Mouse (Mus musculus) midbrain, embryonic 10.5 days (tissue): ENCODE measurements around the gene Hist2h3c1. TPM values are rescaled to one million over a fixed set of nuclear protein-coding genes. Genes with fewer than 3 reads are reported as not detected.
A peak's percentile ranks its signal among the peaks of the same experiment; 100 is the strongest.
"Not testable (repeated sequence)": the region's sequence is repeated elsewhere in the genome, so short reads cannot be mapped to it uniquely, and the experiment has no call there.

Source experiments
- DNase-seq: peaks from one replicate; pipeline ENCODE4 v3.0.0-alpha.2; 2017; ENCODE audit warnings: low spot score
- H3K27ac ChIP-seq: fragments of 300-500 bp; sonication (generic); replicated peaks from 2 replicates; pipeline ENCODE4 v1.5.1; 2016; ENCODE audit warnings: mild to moderate bottlenecking
- H3K27me3 ChIP-seq: fragments of 300-500 bp; sonication (generic); 2 replicates; pipeline ENCODE4 v1.6.1; 2016; ENCODE audit warnings: low read depth, mild to moderate bottlenecking; ENCODE audit not compliant: poor library complexity, severe bottlenecking
- H3K36me3 ChIP-seq: fragments of 300-500 bp; sonication (generic); 2 replicates; pipeline ENCODE4 v1.6.1; 2016; ENCODE audit warnings: mild to moderate bottlenecking, moderate library complexity
- H3K4me1 ChIP-seq: fragments of 300-500 bp; sonication (generic); 2 replicates; pipeline ENCODE4 v1.6.1; 2016
- H3K4me3 ChIP-seq: fragments of 300-500 bp; sonication (generic); 2 replicates; pipeline ENCODE4 v1.5.1; 2016; ENCODE audit warnings: mild to moderate bottlenecking, moderate library complexity
- H3K9me3 ChIP-seq: fragments of 300-500 bp; sonication (generic); replicated peaks from 2 replicates; pipeline ENCODE4 v1.6.1; 2016; ENCODE audit warnings: mild to moderate bottlenecking
- WGBS: fragments of 180-500 bp; shearing (Covaris S2); methylation state at CpG from one replicate; pipeline ENCODE4 v1.1.7; 2016; 5-methylcytosine and 5-hydroxymethylcytosine counted together
- polyA plus RNA-seq: library from polyadenylated mRNA; unstranded; fragments of >200 nt; fragmentation: Nextera tagmentation; extraction: Ambion mirVana; gene quantifications from 2 replicates; pipeline ENCODE4 v1.2.1, GENCODE M21; 2016

The Hist2h3c1 gene
- 0.70 and 0.86 TPM in 2 replicates for polyA plus RNA-seq

- not testable (repeated sequence) for DNase-seq, H3K9me3 ChIP-seq, H3K36me3 ChIP-seq, H3K27me3 ChIP-seq
- Histone ChIP-seq H3K27ac (peak within 1 kb of the TSS; percentile 89), H3K4me1 (peaks cover 34% of the 10 kb centered on the region), H3K4me3 (peak within 1 kb of the TSS; percentile 61)
- 3% methylated on average over 12 of the region's 47 CpGs for WGBS
Measured at GRCm38 (mm10) chr3:96246427-96246856, at the start of gene Hist2h3c1. Gene Hist2h3c1, plus strand, starts transcription at chr3:96246685.

- under 1% methylated on average over 50 of the region's 50 CpGs for WGBS
- H3K4me3 ChIP-seq, result peak overlapping the region; percentile 69
- 0 out of 2 replicates have a peak, but pooled peaks cover 3% of the 10 kb centered on the region for H3K9me3 ChIP-seq
- peak overlapping the region; percentile 97 for H3K27ac ChIP-seq
- peaks cover 21% of the 10 kb centered on the region for H3K4me1 ChIP-seq
- peak; percentile 89 for DNase-seq
- peaks cover 11% of the 10 kb centered on the region for H3K36me3 ChIP-seq
- H3K27me3 ChIP-seq, result peaks cover 20% of the 10 kb centered on the region; the same call in 1 of the 2 replicates
Measured at GRCm38 (mm10) chr3:96197129-96197749, 49.2 kb upstream of the Hist2h3c1 start.

- no peak for DNase-seq
- peaks cover 11% of the 10 kb centered on the region for H3K36me3 ChIP-seq
- WGBS, result 5% methylated on average over 6 of the region's 6 CpGs
- peak overlapping the region; percentile 69 for H3K4me3 ChIP-seq
- peaks cover 20% of the 10 kb centered on the region; the same call in 1 of the 2 replicates for H3K27me3 ChIP-seq
- peak overlapping the region; percentile 97 for H3K27ac ChIP-seq
- peaks cover 21% of the 10 kb centered on the region for H3K4me1 ChIP-seq
- 0 out of 2 replicates have a peak, but pooled peaks cover 3% of the 10 kb centered on the region for H3K9me3 ChIP-seq
Measured at GRCm38 (mm10) chr3:96198181-96198580, 48.3 kb upstream of the Hist2h3c1 start.

- Histone ChIP-seq H3K36me3 (peaks cover 11% of the 10 kb centered on the region), H3K4me1 (peaks cover 18% of the 10 kb centered on the region), H3K27me3 (peaks cover 15% of the 10 kb centered on the region; the same call in 1 of the 2 replicates)
- WGBS, result 37% methylated on average over 8 of the region's 8 CpGs
- not testable (repeated sequence) for H3K9me3 ChIP-seq, H3K27ac ChIP-seq, DNase-seq, H3K4me3 ChIP-seq
Measured at GRCm38 (mm10) chr3:96198601-96199251, 47.8 kb upstream of the Hist2h3c1 start.

- peaks cover 16% of the 10 kb centered on the region for H3K4me1 ChIP-seq
- 85% methylated on average over 2 of the region's 2 CpGs for WGBS
- H3K36me3 ChIP-seq, result peaks cover 11% of the 10 kb centered on the region
- 0 out of 2 replicates have a peak, but pooled peaks cover 3% of the 10 kb centered on the region for H3K9me3 ChIP-seq
- DNase-seq, result no peak
- no peak overlapping the region for H3K4me3 ChIP-seq
- H3K27me3 ChIP-seq, result peaks cover 11% of the 10 kb centered on the region; the same call in 1 of the 2 replicates
- H3K27ac ChIP-seq, result no peak overlapping the region
Measured at GRCm38 (mm10) chr3:96199731-96200130, 46.8 kb upstream of the Hist2h3c1 start.

DNA sequence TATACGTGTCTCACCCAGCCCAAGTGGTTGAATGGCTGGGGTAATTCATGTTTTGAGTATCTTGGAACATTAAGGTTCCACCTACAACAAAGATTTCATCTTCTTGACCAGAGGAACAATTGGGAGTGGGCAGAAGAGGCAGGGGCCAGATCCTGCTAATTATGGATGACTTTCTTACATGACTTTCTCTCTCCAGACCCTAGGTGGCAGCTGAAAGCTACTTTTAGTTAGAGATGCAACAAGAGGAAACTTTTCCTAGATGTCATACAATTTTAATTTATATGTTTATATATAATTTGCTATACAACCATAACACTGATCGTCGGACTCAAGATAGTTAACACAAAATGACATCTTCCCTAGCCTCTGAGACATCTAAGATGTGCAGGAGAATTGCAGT lies 38.7 kb upstream of the Hist2h3c1 start:
- WGBS, result 88% methylated on average over 3 of the region's 3 CpGs
- H3K4me1 ChIP-seq, result peaks cover 8% of the 10 kb centered on the region
- H3K27me3 ChIP-seq, result no peaks in the 10 kb centered on the region
- no peaks in the 10 kb centered on the region for H3K36me3 ChIP-seq
- no peaks in the 10 kb centered on the region for H3K9me3 ChIP-seq
- no peak overlapping the region for H3K27ac ChIP-seq
- no peak overlapping the region for H3K4me3 ChIP-seq
- DNase-seq, result no peak

DNA sequence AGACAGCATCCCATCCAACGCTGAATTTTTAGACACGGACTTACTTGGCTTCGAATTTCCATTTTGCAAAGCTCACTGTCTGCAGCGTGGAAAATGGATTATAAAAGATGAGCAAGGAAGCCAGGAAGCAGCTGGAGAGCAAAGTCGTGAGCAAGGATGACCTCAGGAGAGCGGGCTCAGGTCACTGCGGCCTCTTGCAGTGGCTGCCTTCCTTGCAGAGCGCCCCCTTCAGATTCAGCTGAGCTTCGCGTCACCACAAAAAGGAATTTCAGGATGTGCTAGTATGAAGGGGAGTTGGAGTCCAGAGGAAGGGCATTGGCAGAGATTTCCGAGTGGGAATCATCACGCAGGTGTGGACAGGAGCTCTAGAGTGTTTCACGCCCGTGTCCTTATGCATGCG lies 37.2 kb upstream of the Hist2h3c1 start:
- H3K4me1 ChIP-seq, result peaks cover 8% of the 10 kb centered on the region
- no peaks in the 10 kb centered on the region for H3K9me3 ChIP-seq
- no peak overlapping the region; the same call in 1 of the 2 replicates for H3K27ac ChIP-seq
- no peaks in the 10 kb centered on the region for H3K36me3 ChIP-seq
- no peak overlapping the region for H3K4me3 ChIP-seq
- WGBS, result 25% methylated on average over 15 of the region's 15 CpGs
- H3K27me3 ChIP-seq, result no peaks in the 10 kb centered on the region
- peak; percentile 26 for DNase-seq

GRCm38 (mm10) chr3:96219191-96219641 lies 27.3 kb upstream of the Hist2h3c1 start:
- WGBS, result under 1% methylated on average over 12 of the region's 12 CpGs
- 0 out of 2 replicates have a peak, but pooled peaks cover 4% of the 10 kb centered on the region for H3K27me3 ChIP-seq
- no peaks in the 10 kb centered on the region for H3K9me3 ChIP-seq
- no peaks in the 10 kb centered on the region for H3K36me3 ChIP-seq
- H3K27ac ChIP-seq, result peak overlapping the region; percentile 97
- peak; percentile 51 for DNase-seq
- peak overlapping the region; percentile 64 for H3K4me3 ChIP-seq
- H3K4me1 ChIP-seq, result peaks cover 51% of the 10 kb centered on the region

- H3K4me3 ChIP-seq, result peak within 1 kb of the TSS; percentile 64
- H3K9me3 ChIP-seq, result no peaks in the 10 kb centered on the region
- DNase-seq, result peak; percentile 79
- H3K27ac ChIP-seq, result peak within 1 kb of the TSS; percentile 97
- WGBS, result 0% methylated on average over 37 of the region's 37 CpGs
- H3K36me3 ChIP-seq, result no peaks in the 10 kb centered on the region
- H3K4me1 ChIP-seq, result peaks cover 56% of the 10 kb centered on the region
- 0 out of 2 replicates have a peak, but pooled peaks cover 4% of the 10 kb centered on the region for H3K27me3 ChIP-seq
Measured at GRCm38 (mm10) chr3:96219661-96220130, 26.8 kb upstream of the Hist2h3c1 start, which contains the start of the genes Bola1 and Hist2h2ab. Gene Bola1, minus strand, starts transcription at chr3:96219709. Gene Hist2h2ab, plus strand, starts transcription at chr3:96219865.

DNA sequence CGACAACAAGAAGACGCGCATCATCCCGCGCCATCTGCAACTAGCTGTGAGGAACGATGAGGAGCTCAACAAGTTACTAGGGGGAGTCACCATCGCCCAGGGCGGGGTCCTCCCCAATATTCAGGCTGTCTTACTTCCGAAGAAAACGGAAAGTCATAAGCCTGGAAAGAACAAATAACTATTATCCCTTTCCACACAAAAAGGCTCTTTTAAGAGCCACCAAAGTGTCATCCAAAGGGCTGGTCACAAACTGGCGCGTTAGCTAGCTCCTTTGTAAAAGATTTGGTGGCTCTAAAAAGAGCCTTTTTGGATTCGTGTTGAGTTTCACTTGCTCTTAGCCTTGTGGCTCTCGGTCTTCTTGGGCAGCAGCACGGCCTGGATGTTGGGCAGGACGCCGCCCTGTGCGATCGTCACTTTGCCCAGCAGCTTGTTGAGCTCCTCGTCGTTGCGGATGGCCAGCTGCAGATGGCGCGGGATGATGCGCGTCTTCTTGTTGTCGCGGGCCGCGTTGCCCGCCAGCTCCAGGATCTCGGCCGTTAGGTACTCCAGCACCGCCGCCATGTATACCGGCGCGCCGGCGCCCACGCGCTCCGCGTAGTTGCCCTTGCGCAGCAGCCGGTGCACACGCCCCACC lies 26.2 kb upstream of the Hist2h3c1 start:
- WGBS, result under 1% methylated on average over 32 of the region's 47 CpGs
- H3K27ac ChIP-seq, result peak overlapping the region; percentile 97
- H3K36me3 ChIP-seq, H3K27me3 ChIP-seq, H3K9me3 ChIP-seq: not testable (repeated sequence)
- peak overlapping the region; percentile 64 for H3K4me3 ChIP-seq
- peak; percentile 60 for DNase-seq
- peaks cover 62% of the 10 kb centered on the region for H3K4me1 ChIP-seq

GRCm38 (mm10) chr3:96220765-96221639 lies 25.5 kb upstream of the Hist2h3c1 start, which contains the start of the genes Hist2h2ac and Hist2h2be:
Gene Hist2h2ac, minus strand, starts transcription at chr3:96220880.
Gene Hist2h2be, plus strand, starts transcription at chr3:96221119.
- Histone ChIP-seq H3K9me3 (no peaks in the 10 kb centered on the region), H3K4me1 (peaks cover 65% of the 10 kb centered on the region), H3K27me3 (no peaks in the 10 kb centered on the region), H3K4me3 (peak within 1 kb of the TSS; percentile 64), H3K36me3 (no peaks in the 10 kb centered on the region), H3K27ac (peak within 1 kb of the TSS; percentile 97)
- WGBS, result under 1% methylated on average over 43 of the region's 43 CpGs
- DNase-seq, result peak; percentile 83
